Mouse (Mus musculus): ENCODE data around the gene Zc3h4.

Zc3h4 gene

DNA sequence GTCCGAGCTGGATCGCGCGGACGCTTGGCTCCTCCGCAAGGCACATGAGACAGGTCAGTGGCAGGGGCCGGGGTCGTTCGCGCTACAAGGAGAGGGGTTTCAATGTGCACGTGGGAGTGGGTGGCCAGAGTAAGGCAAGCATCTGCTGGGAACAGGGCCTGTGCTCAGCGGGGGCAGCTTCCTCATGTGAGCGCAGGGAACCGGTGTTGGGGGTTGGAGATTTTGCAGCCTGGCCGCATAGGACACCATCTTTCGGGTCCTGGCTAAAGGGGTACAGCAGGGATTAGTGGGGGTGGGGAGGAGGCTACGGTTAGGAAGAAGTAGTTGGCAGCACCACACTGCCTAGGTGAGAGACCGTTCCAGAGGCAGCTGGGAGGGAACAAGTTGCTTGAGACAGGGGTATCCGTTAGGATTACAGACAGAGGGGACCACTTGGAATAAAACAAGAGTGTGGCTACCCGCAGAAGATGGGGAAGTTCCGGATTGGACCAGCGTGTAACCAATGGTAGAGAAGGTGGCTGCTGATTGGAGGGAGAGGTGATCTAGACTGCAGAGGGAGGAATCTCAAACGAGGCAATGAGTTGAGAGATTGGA lies 52.5 kb downstream of the Zc3h4 start:
- TF ChIP-seq GATA4 (IDR thresholded peaks at IDR 0.05; ENCODE audit: insufficient replicate concordance, low read length) = no peak

DNA sequence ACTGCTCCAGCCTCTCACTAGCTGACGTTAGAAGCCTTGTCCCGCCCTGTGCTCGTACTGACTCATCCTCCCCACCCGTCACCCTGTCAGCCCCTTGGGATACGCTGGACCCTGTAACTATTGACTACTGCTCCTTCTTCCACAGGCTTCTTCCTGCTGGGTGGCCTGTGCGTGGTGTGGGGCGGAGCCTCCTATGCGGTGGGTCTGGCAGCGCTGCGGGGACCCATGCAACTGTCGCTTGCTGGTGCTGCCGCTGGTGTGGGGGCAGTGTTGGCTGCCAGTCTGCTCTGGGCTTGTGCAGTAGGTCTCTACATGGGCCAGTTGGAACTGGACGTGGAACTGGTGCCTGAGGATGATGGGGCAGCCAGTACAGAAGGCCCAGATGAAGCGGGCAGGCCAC lies 54.3 kb downstream of the Zc3h4 start:
- no peak for TF ChIP-seq GATA4 (IDR thresholded peaks at IDR 0.05; ENCODE audit: insufficient replicate concordance, low read length)

GRCm38 (mm10) chr7:16456289-16456688 lies 55.6 kb downstream of the Zc3h4 start:
- TF ChIP-seq GATA4 (IDR thresholded peaks at IDR 0.05; ENCODE audit: insufficient replicate concordance, low read length) = no peak

GRCm38 (mm10) chr7:16460566-16460965 lies 59.9 kb downstream of the Zc3h4 start:
- no peak for TF ChIP-seq GATA4 (IDR thresholded peaks at IDR 0.05; ENCODE audit: insufficient replicate concordance, low read length)

- no peak for TF ChIP-seq GATA4 (IDR thresholded peaks at IDR 0.05; ENCODE audit: insufficient replicate concordance, low read length)
These were observed 60.4 kb downstream of the Zc3h4 start for GRCm38 (mm10) chr7:16461151-16461550.

GRCm38 (mm10) chr7:16461705-16462104 lies 61.0 kb downstream of the Zc3h4 start:
- no peak for TF ChIP-seq GATA4 (IDR thresholded peaks at IDR 0.05; ENCODE audit: insufficient replicate concordance, low read length)

DNA sequence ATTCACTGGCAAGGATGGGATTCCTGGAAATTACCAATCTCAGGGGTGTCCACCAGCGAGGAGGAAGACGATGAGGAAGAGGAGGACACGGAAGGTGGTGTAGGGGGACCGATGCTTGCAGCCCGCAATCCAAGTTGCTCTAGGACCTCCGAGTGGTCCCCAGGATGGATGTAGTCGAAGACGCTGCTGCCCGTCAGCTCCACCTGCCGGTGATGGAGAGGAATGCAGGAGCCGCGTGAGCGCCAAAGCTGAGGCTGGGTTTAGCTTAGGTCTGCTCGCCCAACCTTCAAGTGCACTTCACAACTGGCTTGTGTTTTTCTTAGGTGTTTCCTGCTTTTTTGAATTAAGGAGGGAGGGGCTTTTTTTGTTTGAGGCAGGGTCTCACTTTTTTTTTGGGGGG lies 62.5 kb downstream of the Zc3h4 start:
- TF ChIP-seq GATA4 (IDR thresholded peaks at IDR 0.05; ENCODE audit: insufficient replicate concordance, low read length) = no peak

DNA sequence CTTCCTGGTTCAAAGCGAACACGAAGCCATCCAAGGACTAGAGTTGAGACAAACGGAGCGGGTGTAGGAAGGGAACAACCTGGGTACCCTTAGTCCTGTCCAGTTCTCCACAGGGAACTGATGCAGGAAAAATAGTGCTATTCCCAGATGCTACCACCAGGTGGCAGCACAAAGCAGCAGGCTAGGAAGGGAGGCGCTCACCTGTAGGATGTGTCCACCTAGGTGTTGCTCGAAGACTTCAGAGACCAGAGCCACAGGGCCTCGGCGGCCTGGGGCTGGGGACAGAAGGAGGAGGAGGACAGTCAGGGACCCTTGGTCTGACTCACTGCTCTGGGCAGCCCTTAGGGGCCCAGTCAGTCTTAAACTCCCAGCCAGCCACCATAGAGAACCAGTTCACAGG lies 64.5 kb downstream of the Zc3h4 start:
- no peak for TF ChIP-seq GATA4 (IDR thresholded peaks at IDR 0.05; ENCODE audit: insufficient replicate concordance, low read length)

- TF ChIP-seq GATA4 (IDR thresholded peaks at IDR 0.05; ENCODE audit: insufficient replicate concordance, low read length) = no peak
These were observed 64.9 kb downstream of the Zc3h4 start for GRCm38 (mm10) chr7:16465568-16465967.

DNA sequence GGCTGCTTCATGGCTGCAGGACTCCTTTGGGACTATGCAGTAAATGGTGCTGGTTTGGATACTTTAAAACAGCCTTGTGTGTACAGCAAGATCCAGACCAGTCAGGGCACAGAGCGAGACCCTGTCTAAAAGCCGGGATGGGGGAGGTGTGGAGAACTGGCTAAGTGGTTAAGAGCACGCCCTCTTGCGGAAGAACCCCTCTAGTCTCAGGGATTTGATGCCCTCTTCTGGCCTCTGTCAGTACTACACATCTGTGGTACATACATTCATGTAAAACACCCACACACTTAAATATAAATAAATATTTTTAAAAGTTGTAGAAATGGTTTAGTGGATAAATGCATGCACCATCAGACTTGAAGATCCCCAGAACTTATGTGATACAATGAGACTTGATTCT lies 65.9 kb downstream of the Zc3h4 start:
- no peak for TF ChIP-seq GATA4 (IDR thresholded peaks at IDR 0.05; ENCODE audit: insufficient replicate concordance, low read length)

DNA sequence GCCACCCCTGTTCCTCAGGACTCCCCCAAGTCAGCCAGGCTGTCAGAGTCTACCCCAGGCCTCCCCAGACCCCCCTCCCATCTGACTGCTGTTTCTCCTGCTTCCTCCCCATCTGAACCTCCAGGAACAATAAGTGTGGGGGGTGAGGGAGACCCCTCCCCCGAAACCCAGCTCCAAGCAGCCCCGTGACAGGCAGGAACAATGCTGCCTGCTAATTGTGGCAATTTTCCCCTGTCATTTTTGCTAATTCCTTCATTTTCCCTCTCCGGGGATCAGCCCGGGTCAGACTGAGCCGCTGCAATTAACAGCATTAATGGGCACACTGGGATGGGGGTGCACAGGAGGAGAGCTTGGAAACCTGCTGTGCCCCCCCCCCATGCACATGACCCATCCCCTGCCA lies 67.4 kb downstream of the Zc3h4 start:
- no peak for TF ChIP-seq GATA4 (IDR thresholded peaks at IDR 0.05; ENCODE audit: insufficient replicate concordance, low read length)

DNA sequence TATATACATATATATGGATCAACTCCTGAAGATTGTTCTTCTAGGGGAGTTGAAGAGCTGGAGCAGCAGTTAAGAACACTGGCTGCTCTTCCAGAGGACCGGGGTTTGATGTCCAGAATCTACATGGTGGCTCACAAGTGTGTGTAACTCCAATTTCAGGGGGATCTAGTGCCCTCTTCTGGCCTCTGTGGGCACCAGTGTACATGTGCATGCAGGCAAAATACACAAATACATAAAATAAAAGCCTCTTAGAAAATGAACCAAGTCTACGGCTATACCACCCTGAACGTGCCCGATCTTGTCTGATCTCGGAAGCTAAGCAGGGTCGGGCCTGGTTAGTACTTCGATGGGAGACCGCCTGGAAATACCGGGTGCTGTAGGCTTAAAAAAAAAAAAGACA lies 70.8 kb downstream of the Zc3h4 start:
- TF ChIP-seq GATA4 (IDR thresholded peaks at IDR 0.05; ENCODE audit: insufficient replicate concordance, low read length) = no peak

GRCm38 (mm10) chr7:16472116-16472709 lies 71.5 kb downstream of the Zc3h4 start:
- TF ChIP-seq GATA4 (IDR thresholded peaks at IDR 0.05; ENCODE audit: insufficient replicate concordance, low read length) = no peak

DNA sequence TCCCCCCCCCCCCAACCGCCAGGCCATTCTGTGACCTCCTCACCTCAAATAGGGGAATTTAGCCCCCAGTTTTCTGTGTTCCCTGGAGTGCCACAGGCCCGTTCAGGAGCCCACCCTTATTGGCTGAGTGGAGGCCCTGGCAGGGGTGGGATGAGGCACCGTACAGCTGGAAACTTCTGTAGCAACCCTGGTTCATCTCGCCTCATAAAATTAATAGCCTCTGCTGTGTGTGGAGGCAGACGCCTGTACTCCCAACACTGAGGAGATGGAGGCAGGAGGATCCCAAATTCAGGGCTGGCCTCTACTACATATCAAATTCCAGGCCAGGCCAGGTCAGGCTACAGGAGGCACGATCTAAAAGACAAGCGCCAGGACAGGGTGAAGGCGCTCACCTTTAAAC lies 73.1 kb downstream of the Zc3h4 start:
- no peak for TF ChIP-seq GATA4 (IDR thresholded peaks at IDR 0.05; ENCODE audit: insufficient replicate concordance, low read length)

DNA sequence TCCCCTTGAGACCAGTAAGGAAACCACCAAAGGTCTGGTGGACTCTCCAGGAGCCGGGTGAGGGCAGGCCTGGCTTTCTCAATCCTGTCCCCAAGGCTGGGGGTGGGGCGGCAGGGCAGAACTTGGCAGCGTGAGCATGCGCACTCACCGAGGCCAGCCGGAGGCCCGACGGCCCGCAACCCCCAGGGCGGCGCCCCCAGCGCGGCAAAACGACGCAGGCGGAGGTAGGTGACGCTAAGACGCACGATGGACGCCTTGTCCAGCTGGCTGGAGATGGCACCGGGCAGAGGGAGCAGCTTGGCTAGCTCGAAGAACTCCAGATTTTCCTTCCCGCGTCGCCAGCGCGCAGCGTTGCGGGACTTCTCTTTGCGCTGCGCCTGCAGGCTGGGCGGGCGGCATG lies 73.7 kb downstream of the Zc3h4 start:
- TF ChIP-seq GATA4 (IDR thresholded peaks at IDR 0.05; ENCODE audit: insufficient replicate concordance, low read length) = no peak

GRCm38 (mm10) chr7:16475321-16475720 lies 74.6 kb downstream of the Zc3h4 start:
- TF ChIP-seq GATA4 (IDR thresholded peaks at IDR 0.05; ENCODE audit: insufficient replicate concordance, low read length) = no peak

Measured in liver, adult (tissue).